Mouse (Mus musculus): ENCODE data around the gene 4930556J24Rik.

DNA sequence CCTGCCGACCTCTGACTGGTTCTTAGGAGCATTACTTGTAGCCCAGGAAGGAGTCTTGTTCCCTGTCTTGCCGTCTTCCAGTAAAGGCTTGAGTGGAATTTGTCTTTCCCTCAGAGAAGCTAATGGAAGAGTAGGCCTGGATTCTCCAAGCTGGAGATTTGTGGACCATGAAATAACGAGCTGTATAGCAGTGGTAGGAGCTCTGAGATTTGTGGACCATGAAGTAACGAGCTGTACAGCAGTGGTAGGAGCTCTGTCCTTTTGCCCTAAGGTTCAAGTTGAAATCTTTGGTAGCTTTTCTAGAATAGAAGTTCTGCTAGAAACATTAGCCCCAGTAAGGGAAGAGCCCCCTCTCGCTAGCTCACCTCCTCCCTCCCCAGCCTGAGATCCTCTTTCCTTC lies 1.8 kb upstream of the 4930556J24Rik start:
- TF ChIP-seq CTCF (IDR thresholded peaks at IDR 0.05; ENCODE audit: low read depth) (no peak), EP300 (IDR thresholded peaks at IDR 0.05; ENCODE audit: low read depth) (no peak)

All from heart, postnatal 0 days (tissue).